22 mouse cellular contexts compared by ENCODE assay signal in genomic region chr5:113393766-113394165, GRCm38 (mm10). TPM values are rescaled to one million over a fixed set of nuclear protein-coding genes. Genes with fewer than 3 reads are reported as not detected.
"Had no signal": no experiment of that assay in that cellular context is flagged by ENCODE, and none has a peak within 500 bp of the region (broad histone marks: within the 10 kb centered on the region; RNA-seq: fewer than 3 reads in every experiment).

No protein-coding gene starts in this region.

- H3K4me1 ChIP-seq: intestine, embryonic 15.5 days; midbrain, embryonic 12.5 days had no signal

- H3K27ac ChIP-seq: intestine, embryonic 15.5 days; limb, embryonic 12.5 days; liver, embryonic 14.5 days; midbrain, embryonic 12.5 days; neural tube, embryonic 15.5 days had no signal

- DNase-seq: kidney, adult 18-20 months; kidney, postnatal 10 days; kidney, postnatal 4 days; lung, adult 18-20 months; right cerebral cortex, adult 18-20 months; right cerebral cortex, postnatal 25 days; thymus, postnatal 25 days had no signal

- H3K4me3 ChIP-seq: intestine, embryonic 15.5 days; limb, embryonic 12.5 days; midbrain, embryonic 12.5 days; myocyte; neural tube, embryonic 15.5 days had no signal

RNA-seq across cellular contexts. Expression of gene Aym1, which starts 36.7 kb away (rescaled TPM):
- total RNA-seq: left cerebral cortex, postnatal 36 days; liver, adult 2 months; megakaryocyte-erythroid progenitor cell, adult 5-6 weeks had no signal
- polyA plus RNA-seq: intestine, embryonic 15.5 days; kidney, embryonic 14.5 days; limb, embryonic 12.5 days; liver, adult 2 months; liver, embryonic 14.5 days; lung, embryonic 16.5 days; midbrain, embryonic 12.5 days; myocyte; neural tube, embryonic 11.5 days; neural tube, embryonic 15.5 days; small intestine, adult 2 months; stomach, embryonic 16.5 days; urinary bladder, adult 2 months had no signal
